Comparison of ENCODE assay signal across 17 mouse cellular contexts in the genomic region with DNA sequence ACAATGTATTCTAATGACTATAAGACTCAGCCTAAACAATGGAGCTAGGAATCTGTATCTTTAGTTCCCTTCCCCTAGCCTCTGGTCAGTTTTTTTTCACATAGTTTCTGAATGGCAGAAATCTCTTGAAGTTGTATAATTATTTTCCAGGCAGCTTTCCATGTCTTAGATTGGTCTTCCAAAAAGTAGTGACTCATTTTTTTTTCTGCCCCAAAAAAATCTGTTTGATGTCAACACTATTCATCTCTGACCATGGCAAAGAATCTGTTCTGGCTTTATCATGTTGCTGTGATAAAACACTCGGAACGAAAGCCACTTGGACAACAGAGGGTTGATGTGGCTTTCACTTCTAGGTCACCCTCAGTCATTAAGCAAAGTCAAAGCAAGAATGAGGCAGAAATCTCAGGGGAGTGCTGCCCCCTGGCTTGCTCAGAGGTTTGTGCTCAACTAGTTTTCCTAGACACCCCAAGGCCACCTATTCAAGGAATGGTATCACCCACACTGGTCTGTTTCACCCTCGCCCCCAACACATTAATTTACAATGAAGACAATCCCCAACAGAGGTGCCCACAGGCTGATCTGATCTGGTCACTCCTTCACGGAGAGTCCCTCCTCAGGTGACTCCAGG.
A peak's percentile ranks its signal among the peaks of the same experiment; 100 is the strongest.
DNase-seq lines count a peak whose midpoint lies in the region; ATAC-seq and TF ChIP-seq lines count a peak whose summit lies in the region.
"Had no signal": no experiment of that assay in that cellular context is flagged by ENCODE, and none has a peak within 500 bp of the region (broad histone marks: within the 10 kb centered on the region; RNA-seq: fewer than 3 reads in every experiment).

No protein-coding gene starts in this region.

- 82% methylated on average over 4 of the region's 4 CpGs for WGBS in hindbrain, postnatal 0 days
- WGBS in hindbrain, embryonic 13.5 days = 71% methylated on average over 4 of the region's 4 CpGs
- WGBS in lung, adult 2 months = 53% methylated on average over 4 of the region's 4 CpGs
- 86% methylated on average over 4 of the region's 4 CpGs for WGBS in forebrain, embryonic 10.5 days

- H3K4me2 ChIP-seq in hindbrain, postnatal 0 days (ENCODE audit: low read depth, low read length) = no peak overlapping the region
- H3K4me2 ChIP-seq in hindbrain, embryonic 13.5 days = no peak overlapping the region
- H3K4me2 ChIP-seq: embryonic facial prominence, embryonic 12.5 days; liver, embryonic 11.5 days; neural tube, embryonic 12.5 days had no signal

- no peaks in the 10 kb centered on the region for H3K9me3 ChIP-seq in hindbrain, postnatal 0 days (ENCODE audit: low read length)
- no peaks in the 10 kb centered on the region for H3K9me3 ChIP-seq in hindbrain, embryonic 13.5 days
- no peaks in the 10 kb centered on the region; the same call in 1 of the 2 replicates for H3K9me3 ChIP-seq in forebrain, embryonic 10.5 days
- H3K9me3 ChIP-seq: embryonic facial prominence, embryonic 12.5 days; hindbrain, embryonic 10.5 days; neural tube, embryonic 12.5 days had no signal

- no peak overlapping the region for H3K4me3 ChIP-seq in hindbrain, postnatal 0 days (ENCODE audit: low read length)
- no peak overlapping the region for H3K4me3 ChIP-seq in hindbrain, embryonic 13.5 days
- H3K4me3 ChIP-seq in lung, adult 2 months (replicated peaks; ENCODE audit: extremely low read depth, low read depth, low read length) = no peak overlapping the region
- H3K4me3 ChIP-seq in forebrain, embryonic 10.5 days = no peak overlapping the region
- H3K4me3 ChIP-seq: embryonic facial prominence, embryonic 12.5 days; hindbrain, embryonic 10.5 days; neural tube, embryonic 12.5 days had no signal

- H3K9ac ChIP-seq in hindbrain, postnatal 0 days (replicated peaks; ENCODE audit: low read length) = no peak overlapping the region
- no peak overlapping the region for H3K9ac ChIP-seq in hindbrain, embryonic 13.5 days
- H3K9ac ChIP-seq: embryonic facial prominence, embryonic 12.5 days; neural tube, embryonic 12.5 days had no signal

- no peak for DNase-seq in hindbrain, postnatal 0 days (ENCODE audit: low spot score)
- peak; percentile 23 for DNase-seq in lung, postnatal 10 days
- no peak for DNase-seq in lung, adult 2 months
- DNase-seq in heart, postnatal 10 days = peak; percentile 13 to 17
- no peak for DNase-seq in forebrain, embryonic 10.5 days (ENCODE audit: extremely low spot score, low spot score)
- DNase-seq: cerebellum, postnatal 10 days; gastrocnemius, postnatal 36 days; kidney, adult 11 months; right cerebral cortex, postnatal 4 days had no signal

- H3K36me3 ChIP-seq in hindbrain, postnatal 0 days (ENCODE audit: insufficient read depth, low read length) = no peaks in the 10 kb centered on the region
- no peaks in the 10 kb centered on the region for H3K36me3 ChIP-seq in hindbrain, embryonic 13.5 days
- H3K36me3 ChIP-seq in forebrain, embryonic 10.5 days (replicated peaks) = no peaks in the 10 kb centered on the region
- H3K36me3 ChIP-seq: embryonic facial prominence, embryonic 12.5 days; hindbrain, embryonic 10.5 days; neural tube, embryonic 12.5 days had no signal

- TF ChIP-seq CTCF in hindbrain, postnatal 0 days (IDR thresholded peaks at IDR 0.05; ENCODE audit: low read depth) = 0 out of 2 replicates have a peak, but pooled peaks have one; percentile 8
- TF ChIP-seq CTCF in lung, adult 2 months (IDR thresholded peaks at IDR 0.05; ENCODE audit: insufficient read depth, low read length) = no peak

- no peak for ATAC-seq in hindbrain, postnatal 0 days
- no peak for ATAC-seq in hindbrain, embryonic 13.5 days (ENCODE audit: low FRiP score)
- ATAC-seq in megakaryocyte progenitor cell, adult 5-6 weeks (replicated peaks; ENCODE audit: poor library complexity) = no peak
- ATAC-seq: forebrain, embryonic 14.5 days; midbrain, embryonic 16.5 days had no signal

- intact Hi-C loops in heart, postnatal 10 days (cut with DNase I) = no loop called here

- H3K27ac ChIP-seq in hindbrain, postnatal 0 days = no peak overlapping the region
- no peak overlapping the region for H3K27ac ChIP-seq in hindbrain, embryonic 13.5 days
- H3K27ac ChIP-seq in forebrain, embryonic 10.5 days = no peak overlapping the region
- H3K27ac ChIP-seq: embryonic facial prominence, embryonic 12.5 days; hindbrain, embryonic 10.5 days; neural tube, embryonic 12.5 days had no signal

- no peaks in the 10 kb centered on the region for H3K27me3 ChIP-seq in hindbrain, postnatal 0 days (ENCODE audit: insufficient read depth, low read length)
- no peaks in the 10 kb centered on the region for H3K27me3 ChIP-seq in hindbrain, embryonic 13.5 days
- no peaks in the 10 kb centered on the region for H3K27me3 ChIP-seq in forebrain, embryonic 10.5 days (ENCODE audit: poor library complexity, severe bottlenecking)
- H3K27me3 ChIP-seq: embryonic facial prominence, embryonic 12.5 days; neural tube, embryonic 12.5 days had no signal

- no peak for TF ChIP-seq POLR2A in lung, adult 2 months (IDR thresholded peaks at IDR 0.05; ENCODE audit: borderline replicate concordance, extremely low read depth, low read depth, low read length)

- H3K4me1 ChIP-seq in hindbrain, postnatal 0 days (ENCODE audit: insufficient read depth, low read length) = no peaks in the 10 kb centered on the region
- no peaks in the 10 kb centered on the region for H3K4me1 ChIP-seq in hindbrain, embryonic 13.5 days (replicated peaks)
- no peaks in the 10 kb centered on the region for H3K4me1 ChIP-seq in lung, adult 2 months (ENCODE audit: control insufficient read depth, insufficient read depth, low read length)
- no peaks in the 10 kb centered on the region for H3K4me1 ChIP-seq in forebrain, embryonic 10.5 days
- H3K4me1 ChIP-seq: embryonic facial prominence, embryonic 12.5 days; hindbrain, embryonic 10.5 days; neural tube, embryonic 12.5 days had no signal

Comparison
In these comparisons a context has a peak if more than half of its experiments do, and no peak if none do; other contexts are left out.
1. DNase-seq: peak in lung, postnatal 10 days (single experiment) and heart, postnatal 10 days (2 of 2); none in hindbrain, postnatal 0 days (single experiment), lung, adult 2 months (single experiment) and forebrain, embryonic 10.5 days (single experiment).